Mouse (Mus musculus) gastrocnemius, adult 2 months (tissue): ENCODE measurements around the gene Nprl2. TPM values are rescaled to one million over a fixed set of nuclear protein-coding genes. Genes with fewer than 3 reads are reported as not detected.

ENCODE experiments used
- DNase-seq: peaks from one replicate; pipeline ENCODE4 v3.0.0; 2022
- H3K27ac ChIP-seq: fragments of 200-600 bp; 2 replicates; pipeline ENCODE4 v1.8.1; 2022; ENCODE audit warnings: mild to moderate bottlenecking
- H3K4me3 ChIP-seq: fragments of 200-600 bp; 2 replicates; pipeline ENCODE4 v1.8.1; 2022; ENCODE audit warnings: mild to moderate bottlenecking, moderate library complexity
- CTCF ChIP-seq: fragments of 200-600 bp; IDR thresholded peaks from 2 replicates; pipeline ENCODE4 v1.8.1; 2022; ENCODE audit warnings: antibody characterized with exemption, mild to moderate bottlenecking, moderate library complexity
- intact Hi-C: fragments of 180-260 bp; cut with DNase I; formaldehyde crosslinking; loops from one replicate; pipeline ENCODE4 v1.15.1; 2025
- total RNA-seq, 2 experiments: library from RNA; stranded (reverse); gene quantifications; 2 replicates each; pipeline ENCODE4 v1.2.3; 2021

Nprl2 gene
- total RNA-seq, 2 experiments from 2014 or later = 9.7 to 11.5 TPM

DNA sequence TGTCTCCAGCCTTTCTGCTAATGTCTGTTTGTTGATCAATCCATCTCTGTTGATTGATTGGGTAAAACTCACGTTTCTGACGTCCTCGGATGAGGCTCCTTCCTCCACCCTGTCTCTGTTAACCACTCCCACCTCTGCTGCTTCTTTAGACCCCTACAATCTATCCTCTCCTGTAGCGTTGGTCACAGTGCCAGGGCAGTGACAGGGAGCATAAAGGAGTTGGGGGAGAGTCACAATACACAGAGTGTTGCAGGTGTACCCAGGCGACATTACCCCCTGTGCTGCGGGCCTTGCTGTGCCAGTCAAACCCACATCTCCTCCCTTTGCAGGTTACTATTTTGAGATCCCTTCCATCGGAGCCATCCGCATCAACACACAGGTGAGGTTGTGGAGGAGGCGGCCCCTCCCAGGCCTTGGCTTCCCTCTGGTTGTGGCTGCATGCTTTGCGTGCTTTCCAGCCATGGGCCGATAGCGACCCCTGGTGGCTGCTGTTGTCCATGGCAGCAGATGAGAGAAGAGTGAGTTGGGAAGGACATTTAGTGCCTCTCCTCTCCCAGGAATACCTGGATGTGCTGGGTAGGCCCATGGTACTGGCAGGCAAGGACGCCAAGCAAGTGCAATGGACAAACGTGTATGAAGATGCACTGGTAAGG, 27.6 kb upstream of the Nprl2 start:
- intact Hi-C loops = loop anchor here (1.0 to 5.0 kb wide), 3 partner anchors 52 to 156 kb away; no protein-coding TSS in a partner anchor
- no peak overlapping the region for H3K4me3 ChIP-seq
- H3K27ac ChIP-seq = no peak overlapping the region
- peak; percentile 87 for DNase-seq
- TF ChIP-seq CTCF = peak; percentile 100; the same call in 1 of the 2 replicates

DNA sequence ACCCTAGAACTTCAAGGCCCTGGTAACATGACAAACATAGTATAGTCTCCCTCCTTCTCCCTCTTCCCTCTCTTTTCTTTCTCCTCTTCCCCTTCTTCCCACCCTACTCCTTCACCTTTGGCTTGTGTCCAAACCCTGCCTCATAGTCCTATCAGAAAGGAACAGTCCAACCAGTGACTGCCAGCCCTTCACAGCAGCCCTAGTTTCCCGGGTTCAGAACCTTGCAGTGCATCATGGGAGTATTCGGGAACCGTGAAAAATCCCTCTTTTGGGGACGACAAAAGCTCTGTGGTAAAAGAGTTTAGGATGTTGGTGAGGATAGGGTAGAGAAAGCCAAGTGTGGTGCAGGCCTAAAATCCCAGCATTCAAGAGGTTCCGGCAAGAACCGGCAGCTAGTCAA, 21.7 kb upstream of the Nprl2 start:
- no peak for TF ChIP-seq CTCF
- DNase-seq = no peak
- intact Hi-C loops = no loop called here
- Histone ChIP-seq H3K4me3 (no peak overlapping the region), H3K27ac (no peak overlapping the region)

DNA sequence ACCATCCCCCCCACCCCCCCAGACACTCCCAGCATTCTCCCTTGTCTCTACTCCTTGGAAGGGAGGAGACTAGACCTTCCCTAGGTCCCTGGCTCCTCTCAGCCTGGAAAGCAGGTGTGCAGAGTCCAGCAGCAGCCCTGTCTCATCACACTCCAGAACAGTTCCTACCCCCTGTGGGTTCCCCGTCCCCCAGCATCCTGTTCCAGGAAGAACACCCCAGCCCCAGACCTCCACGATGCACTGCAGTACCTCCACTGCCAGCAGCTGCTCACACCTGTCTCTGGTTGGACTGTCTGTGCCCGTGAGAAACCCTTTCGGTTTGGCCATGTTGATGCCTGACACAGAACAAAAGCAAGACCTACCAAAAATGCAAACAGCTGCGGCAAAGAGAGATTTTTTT, 20.8 kb upstream of the Nprl2 start:
- TF ChIP-seq CTCF = no peak
- Histone ChIP-seq H3K27ac (no peak overlapping the region), H3K4me3 (no peak overlapping the region)
- intact Hi-C loops = no loop called here
- DNase-seq = no peak

DNA sequence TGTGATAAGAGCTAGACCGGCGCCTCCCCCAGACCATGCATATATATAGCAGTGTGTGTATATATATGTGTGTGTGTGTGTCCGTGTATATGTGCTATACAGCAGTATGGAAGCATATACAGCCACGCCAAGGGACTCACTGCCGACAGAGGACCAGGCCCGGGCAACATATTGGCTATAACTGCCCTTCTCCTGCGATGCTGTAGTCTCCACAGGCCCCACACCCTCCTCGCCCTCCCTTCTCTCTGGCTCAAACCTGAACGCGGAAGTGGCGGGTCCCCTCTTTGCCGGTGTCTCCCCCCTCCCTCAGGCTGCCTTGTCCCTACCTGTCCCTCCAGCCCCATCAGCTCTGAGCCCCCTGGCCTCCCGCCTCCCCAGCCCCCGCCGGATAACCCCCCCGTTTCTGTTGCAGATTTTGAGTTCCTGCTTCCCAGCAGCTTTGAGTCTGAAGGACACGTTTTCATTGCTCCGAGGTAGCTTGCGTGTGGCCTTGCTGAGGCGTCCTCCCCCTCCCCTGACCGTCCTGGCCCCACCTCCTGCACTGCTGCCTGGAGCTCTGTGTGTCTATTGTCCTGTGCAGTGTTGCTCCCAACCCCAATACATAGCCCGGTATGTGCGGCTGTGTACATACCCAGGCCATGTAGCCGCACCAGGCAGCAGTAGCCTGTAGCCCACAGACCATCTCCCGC, 20.2 kb upstream of the Nprl2 start:
- no peak overlapping the region for H3K27ac ChIP-seq
- no peak for DNase-seq
- TF ChIP-seq CTCF = no peak
- H3K4me3 ChIP-seq = no peak overlapping the region
- intact Hi-C loops = no loop called here

DNA sequence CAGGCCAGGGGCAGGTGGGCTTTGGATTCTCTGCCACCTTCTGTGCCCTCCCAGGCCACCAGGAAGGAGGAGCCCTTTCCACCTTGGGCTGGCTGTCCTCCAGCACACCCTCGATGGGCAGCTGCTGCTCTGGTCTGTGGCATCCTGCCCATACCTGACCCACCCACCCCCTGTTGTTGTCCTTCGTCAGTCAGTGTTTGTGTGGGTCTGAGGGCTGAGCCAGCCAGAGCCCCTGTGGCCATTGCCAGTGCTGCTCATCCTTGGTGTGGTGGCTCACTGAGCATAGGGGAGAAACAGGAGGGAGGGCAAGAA, 19.7 kb upstream of the Nprl2 start:
- Histone ChIP-seq H3K4me3 (no peak overlapping the region), H3K27ac (no peak overlapping the region)
- no peak for TF ChIP-seq CTCF
- no peak for DNase-seq
- intact Hi-C loops = no loop called here

DNA sequence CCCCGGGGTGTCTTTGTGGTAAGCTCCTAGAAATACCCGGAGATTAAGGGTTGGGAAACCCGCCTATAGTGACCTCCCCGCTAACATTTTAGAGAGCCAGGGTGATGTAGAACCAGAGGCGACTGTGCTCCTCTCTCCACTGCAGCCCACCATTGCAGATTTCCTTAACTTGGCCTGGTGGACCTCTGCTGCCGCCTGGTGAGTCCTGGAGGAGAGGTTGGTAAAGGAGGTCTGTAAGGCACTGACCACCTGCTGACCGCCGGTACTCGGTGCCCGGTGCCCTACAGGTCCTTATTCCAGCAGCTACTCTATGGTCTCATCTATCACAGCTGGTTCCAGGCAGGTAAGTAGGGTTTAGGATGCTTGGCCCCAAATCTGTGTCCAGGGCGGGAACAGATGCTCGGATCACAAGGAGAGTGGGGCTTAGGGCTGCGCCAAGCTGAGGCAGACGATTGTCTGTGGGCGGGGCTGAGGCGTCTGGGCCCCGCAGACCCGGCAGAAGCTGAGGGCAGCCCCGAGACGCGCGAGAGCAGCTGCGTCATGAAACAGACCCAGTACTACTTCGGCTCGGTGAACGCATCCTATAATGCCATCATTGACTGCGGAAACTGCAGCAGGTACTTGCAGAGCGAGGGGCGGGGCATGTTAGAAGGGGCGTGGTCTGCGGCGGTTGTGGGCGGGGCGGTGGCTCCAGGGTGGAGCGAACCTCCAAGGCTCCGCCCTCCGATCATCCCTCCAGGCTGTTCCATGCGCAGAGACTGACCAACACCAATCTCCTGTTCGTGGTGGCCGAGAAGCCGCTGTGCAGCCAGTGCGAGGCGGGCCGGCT, 15.6 kb upstream of the Nprl2 start:
- no peak for TF ChIP-seq CTCF
- peak; percentile 83 for DNase-seq
- H3K4me3 ChIP-seq = peak overlapping the region; percentile 61

DNA sequence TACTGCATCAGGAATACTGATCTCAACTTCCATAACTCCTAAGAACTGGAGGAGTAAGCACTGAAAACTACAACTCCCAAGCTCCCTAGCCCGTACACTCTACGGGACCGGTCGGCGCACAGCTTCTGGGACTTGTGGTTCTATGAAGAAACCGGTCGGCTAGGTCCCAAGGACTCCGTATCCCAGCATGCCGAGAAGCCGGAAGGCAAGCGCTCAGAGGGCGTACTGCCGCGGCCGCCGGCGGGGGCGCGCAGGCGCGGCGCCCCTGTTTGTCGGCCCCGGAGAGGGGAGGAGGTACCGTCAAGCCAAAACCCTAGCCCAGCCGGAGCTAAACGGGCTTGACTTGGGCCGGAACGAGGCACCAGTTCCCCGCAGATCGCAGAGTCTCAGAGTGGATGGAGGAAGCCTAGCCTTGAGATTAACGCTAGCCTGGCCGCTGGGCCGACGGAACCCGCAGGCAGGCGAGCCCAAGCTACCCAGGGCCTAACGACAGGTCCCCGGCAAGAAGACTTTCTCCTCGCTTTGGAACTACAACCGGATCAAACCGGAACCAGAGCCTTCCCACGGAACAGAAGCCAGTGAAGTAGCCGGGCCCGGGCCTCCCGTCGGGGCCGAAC, 8.1 kb upstream of the Nprl2 start, which contains the start of gene Tmem115:
Tmem115 (plus strand) TSS at position 155 of the 617 bp plus-strand sequence.
- intact Hi-C loops = no loop called here
- TF ChIP-seq CTCF = peak; percentile 26; the same call in 1 of the 2 replicates
- Histone ChIP-seq H3K4me3 (peak within 1 kb of the TSS; percentile 92), H3K27ac (peak within 1 kb of the TSS; percentile 94)
- DNase-seq = peak; percentile 95

More for the DNA sequence above, 15.6 kb upstream of the Nprl2 start:
- H3K27ac ChIP-seq = no peak overlapping the region
- intact Hi-C loops = no loop called here

DNA sequence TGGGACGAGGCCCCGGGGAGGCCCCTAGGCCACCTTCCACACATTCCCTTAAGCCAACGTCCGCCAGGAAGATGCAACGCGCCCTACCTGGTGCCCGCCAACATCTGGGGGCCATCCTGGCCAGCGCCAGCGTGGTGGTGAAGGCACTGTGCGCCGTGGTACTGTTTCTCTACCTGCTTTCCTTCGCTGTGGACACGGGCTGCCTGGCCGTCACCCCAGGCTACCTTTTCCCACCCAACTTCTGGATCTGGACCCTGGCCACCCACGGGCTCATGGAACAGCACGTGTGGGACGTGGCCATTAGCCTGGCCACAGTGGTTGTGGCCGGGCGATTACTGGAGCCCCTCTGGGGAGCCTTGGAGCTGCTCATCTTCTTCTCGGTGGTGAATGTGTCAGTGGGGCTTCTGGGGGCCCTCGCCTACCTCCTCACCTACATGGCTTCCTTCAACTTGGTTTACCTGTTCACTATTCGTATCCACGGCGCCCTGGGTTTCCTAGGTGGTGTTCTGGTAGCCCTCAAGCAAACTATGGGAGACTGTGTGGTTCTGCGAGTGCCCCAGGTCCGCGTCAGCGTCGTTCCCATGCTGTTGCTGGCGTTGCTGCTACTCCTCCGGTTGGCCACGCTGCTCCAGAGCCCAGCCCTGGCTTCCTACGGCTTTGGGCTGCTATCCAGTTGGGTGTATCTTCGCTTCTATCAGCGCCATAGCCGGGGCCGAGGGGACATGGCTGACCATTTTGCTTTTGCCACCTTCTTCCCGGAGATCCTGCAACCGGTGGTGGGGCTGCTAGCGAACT, 7.4 kb upstream of the Nprl2 start:
- Histone ChIP-seq H3K4me3 (peak overlapping the region; percentile 92), H3K27ac (peak overlapping the region; percentile 94)
- intact Hi-C loops = no loop called here
- DNase-seq = peak; percentile 62
- TF ChIP-seq CTCF = no peak

DNA sequence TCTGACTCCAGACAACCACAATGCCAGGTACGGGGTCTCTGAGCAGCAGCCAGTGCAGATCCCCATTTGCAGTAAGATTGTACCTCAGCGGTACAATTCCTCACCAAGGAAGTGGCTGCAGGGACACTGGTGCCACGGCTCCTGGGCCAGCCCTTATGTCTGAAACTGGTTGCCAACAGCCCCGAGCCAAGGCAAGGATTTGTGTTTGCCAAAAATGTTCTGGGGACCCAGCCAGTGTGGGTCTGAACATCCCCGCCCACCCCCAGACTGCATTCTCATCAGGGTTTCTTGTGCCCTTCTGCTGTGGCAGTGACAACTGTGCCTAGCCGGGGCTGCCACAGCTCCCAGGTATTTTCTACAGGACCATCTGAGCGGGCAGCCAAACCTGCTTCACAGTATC, 3.8 kb upstream of the Nprl2 start:
- intact Hi-C loops = no loop called here
- no peak overlapping the region for H3K4me3 ChIP-seq
- H3K27ac ChIP-seq = no peak overlapping the region
- no peak for TF ChIP-seq CTCF
- no peak for DNase-seq

DNA sequence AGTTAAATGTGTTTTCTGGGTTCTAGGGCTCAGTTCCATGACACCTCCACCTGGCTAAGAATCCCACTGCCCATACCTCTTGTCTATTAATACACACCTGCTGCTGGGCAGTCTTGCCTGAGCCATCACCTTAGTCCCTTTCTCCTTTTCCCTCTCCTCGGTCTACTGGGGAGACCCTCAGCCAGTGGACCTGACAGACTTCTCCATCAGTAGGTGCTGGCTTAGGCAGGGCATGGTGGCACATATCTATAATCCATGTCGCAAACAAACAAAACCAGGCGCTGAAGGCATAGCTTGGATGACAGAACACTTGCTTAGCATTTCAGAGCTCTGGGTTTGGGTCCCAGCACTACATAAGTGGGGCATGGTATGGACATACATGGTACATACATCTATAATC, 3.3 kb upstream of the Nprl2 start:
- no peak for DNase-seq
- intact Hi-C loops = no loop called here

DNA sequence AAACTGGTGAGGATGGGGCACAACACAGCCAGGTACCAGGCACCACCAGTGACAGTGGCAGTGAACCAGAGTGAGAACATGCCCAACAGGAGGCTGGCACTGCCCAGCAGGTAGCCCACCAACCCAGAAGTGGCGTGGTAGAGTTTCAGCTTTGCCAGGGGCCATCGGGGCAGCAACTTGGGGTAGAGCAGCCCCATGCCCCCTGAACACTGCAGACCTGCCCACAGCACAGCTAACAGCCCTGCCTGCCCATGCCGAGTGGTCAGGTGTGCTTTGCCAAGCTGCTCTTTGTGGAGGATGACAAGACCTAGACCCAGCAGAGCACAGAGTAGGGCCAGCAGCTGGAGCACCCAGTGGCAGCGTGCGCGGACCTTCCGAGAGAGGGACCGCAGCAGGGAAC, 2.1 kb upstream of the Nprl2 start:
- DNase-seq = no peak
- Histone ChIP-seq H3K27ac (no peak overlapping the region), H3K4me3 (no peak overlapping the region)
- intact Hi-C loops = no loop called here
- no peak for TF ChIP-seq CTCF

More for the DNA sequence above, 3.3 kb upstream of the Nprl2 start:
- H3K27ac ChIP-seq = no peak overlapping the region
- H3K4me3 ChIP-seq = no peak overlapping the region
- no peak for TF ChIP-seq CTCF

DNA sequence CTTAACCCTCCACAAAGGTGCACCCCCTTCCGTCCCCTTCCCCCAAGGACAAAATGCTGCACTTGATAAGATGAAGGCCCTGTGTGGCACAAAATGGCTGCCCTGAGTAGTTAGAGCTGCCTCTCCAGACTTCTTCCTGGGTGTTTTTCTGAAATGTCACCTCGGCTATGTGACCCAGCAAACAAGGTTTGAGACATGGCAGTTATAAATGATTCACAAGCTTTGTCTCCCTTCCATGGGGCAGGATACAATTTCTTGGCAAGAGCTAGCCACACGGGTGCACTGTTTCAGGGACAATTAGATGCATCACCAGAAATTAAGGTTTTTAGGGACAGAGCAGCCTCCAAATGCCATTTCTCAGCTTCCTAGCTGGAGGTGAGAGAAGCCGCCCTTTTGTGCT, 1.6 kb upstream of the Nprl2 start:
- H3K4me3 ChIP-seq = no peak overlapping the region
- no peak for TF ChIP-seq CTCF
- H3K27ac ChIP-seq = no peak overlapping the region
- intact Hi-C loops = no loop called here
- DNase-seq = no peak
